Mouse (Mus musculus) neural tube, embryonic 12.5 days (tissue): ENCODE measurements at regions not wholly inside any gene's neighbourhood (a gene's known extent, or its start where the extent isn't known, plus 50 kb on each side); places are given as distances from the start of the nearest gene placed in this dataset.

Source experiments
- ATAC-seq: fragments of 200-750 bp; cut with Nextera tagmentation; 2 replicates; pipeline ENCODE4 v1.8.0; 2017; ENCODE audit warnings: low read depth, mild to moderate bottlenecking, moderate TSS enrichment, moderate library complexity; ENCODE audit not compliant: low FRiP score
- H3K27ac ChIP-seq: fragments of 300-500 bp; sonication (generic); 2 replicates; pipeline ENCODE4 v1.5.1; 2016
- H3K27me3 ChIP-seq: fragments of 300-500 bp; sonication (generic); replicated peaks from 2 replicates; pipeline ENCODE4 v1.6.1; 2016; ENCODE audit warnings: mild to moderate bottlenecking
- H3K36me3 ChIP-seq: fragments of 300-500 bp; sonication (generic); 2 replicates; pipeline ENCODE4 v1.6.1; 2016; ENCODE audit warnings: mild to moderate bottlenecking
- H3K4me1 ChIP-seq: fragments of 300-500 bp; sonication (generic); 2 replicates; pipeline ENCODE4 v1.6.1; 2016
- H3K4me2 ChIP-seq: fragments of 300-500 bp; sonication (generic); replicated peaks from 2 replicates; pipeline ENCODE4 v1.6.1; 2016; ENCODE audit warnings: mild to moderate bottlenecking
- H3K4me3 ChIP-seq: fragments of 300-500 bp; sonication (generic); 2 replicates; pipeline ENCODE4 v1.5.1; 2016
- H3K9ac ChIP-seq: fragments of 300-500 bp; sonication (generic); 2 replicates; pipeline ENCODE4 v1.6.1; 2016; ENCODE audit warnings: mild to moderate bottlenecking
- H3K9me3 ChIP-seq: fragments of 300-500 bp; sonication (generic); 2 replicates; pipeline ENCODE4 v1.6.1; 2016; ENCODE audit warnings: mild to moderate bottlenecking
- WGBS: fragments of 180-500 bp; shearing (Covaris S2); methylation state at CpG from one replicate; pipeline ENCODE4 v1.1.7; 2016; 5-methylcytosine and 5-hydroxymethylcytosine counted together

DNA sequence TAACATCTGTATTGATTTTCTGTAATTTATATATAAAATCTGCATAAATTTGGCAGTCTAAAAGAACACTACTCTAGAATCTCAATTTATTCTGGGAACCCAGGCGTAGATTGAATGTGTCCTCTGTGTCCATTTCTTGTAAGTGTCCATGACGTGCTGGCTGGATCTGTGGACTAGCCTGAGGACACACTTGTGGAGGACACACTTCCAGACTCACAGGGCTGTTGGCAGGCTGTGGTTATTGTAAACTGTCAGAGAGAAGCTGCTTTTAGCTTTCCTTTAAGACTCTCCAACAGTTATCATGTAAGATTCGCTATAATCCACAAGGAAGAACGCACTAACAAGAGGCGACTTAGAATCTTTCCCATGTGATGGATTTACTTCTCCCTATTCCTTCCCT, 200.2 kb downstream of the Wnt5a start:
- WGBS, result 91% methylated on average over 5 of the region's 5 CpGs
- Histone ChIP-seq H3K4me2 (no peak overlapping the region), H3K9me3 (no peaks in the 10 kb centered on the region), H3K9ac (no peak overlapping the region), H3K27me3 (no peaks in the 10 kb centered on the region), H3K4me1 (no peaks in the 10 kb centered on the region), H3K27ac (no peak overlapping the region), H3K4me3 (no peak overlapping the region), H3K36me3 (no peaks in the 10 kb centered on the region)
- no peak for ATAC-seq

GRCm38 (mm10) chr14:28714598-28714997, 210.0 kb downstream of the Wnt5a start:
- ATAC-seq, result no peak
- Histone ChIP-seq H3K36me3 (no peaks in the 10 kb centered on the region), H3K27ac (no peak overlapping the region), H3K27me3 (no peaks in the 10 kb centered on the region), H3K9ac (no peak overlapping the region), H3K4me3 (no peak overlapping the region), H3K9me3 (no peaks in the 10 kb centered on the region), H3K4me2 (no peak overlapping the region), H3K4me1 (no peaks in the 10 kb centered on the region)
- 71% methylated on average over 10 of the region's 10 CpGs for WGBS

GRCm38 (mm10) chr14:28720545-28720944, 216.0 kb downstream of the Wnt5a start:
- H3K27me3 ChIP-seq, result no peaks in the 10 kb centered on the region
- ATAC-seq, result no peak

DNA sequence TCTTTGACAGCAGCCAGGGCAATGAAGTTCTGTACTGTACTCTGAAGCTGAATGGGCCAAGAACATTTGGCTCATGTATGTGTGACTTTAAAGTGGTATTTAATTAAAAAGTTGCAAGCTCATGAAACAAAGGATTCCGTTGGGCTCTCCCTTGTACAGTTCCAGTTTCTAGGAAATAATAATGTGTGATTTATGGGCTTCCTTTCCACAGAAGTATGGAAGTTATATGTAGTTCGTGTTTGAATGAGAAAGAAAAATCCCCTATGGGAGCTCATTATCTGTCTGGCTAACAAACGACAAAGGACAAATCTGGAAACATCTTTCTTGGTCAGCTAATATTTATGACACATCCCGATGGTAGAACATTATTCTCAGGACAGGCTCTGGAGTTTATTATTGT, 221.1 kb downstream of the Wnt5a start:
- no peak for ATAC-seq
- no peaks in the 10 kb centered on the region for H3K27me3 ChIP-seq
- 73% methylated on average over 4 of the region's 4 CpGs for WGBS
- no peak overlapping the region for H3K27ac ChIP-seq
- no peak overlapping the region for H3K4me2 ChIP-seq
- H3K9ac ChIP-seq, result no peak overlapping the region
- H3K4me1 ChIP-seq, result no peaks in the 10 kb centered on the region
- H3K36me3 ChIP-seq, result no peaks in the 10 kb centered on the region
- no peaks in the 10 kb centered on the region for H3K9me3 ChIP-seq
- no peak overlapping the region for H3K4me3 ChIP-seq

More at GRCm38 (mm10) chr14:28720545-28720944, 216.0 kb downstream of the Wnt5a start:
- Histone ChIP-seq H3K9ac (no peak overlapping the region), H3K4me2 (no peak overlapping the region), H3K9me3 (no peaks in the 10 kb centered on the region), H3K4me3 (no peak overlapping the region), H3K27ac (no peak overlapping the region), H3K36me3 (no peaks in the 10 kb centered on the region), H3K4me1 (no peaks in the 10 kb centered on the region)
- 91% methylated on average over 3 of the region's 3 CpGs for WGBS

GRCm38 (mm10) chr14:28733496-28733895, 228.9 kb downstream of the Wnt5a start:
- no peak for ATAC-seq
- no peak overlapping the region for H3K4me3 ChIP-seq
- no peak overlapping the region for H3K27ac ChIP-seq
- H3K9me3 ChIP-seq, result no peaks in the 10 kb centered on the region
- H3K4me2 ChIP-seq, result no peak overlapping the region
- H3K4me1 ChIP-seq, result no peaks in the 10 kb centered on the region
- H3K27me3 ChIP-seq, result no peaks in the 10 kb centered on the region
- no peak overlapping the region for H3K9ac ChIP-seq
- WGBS, result 75% methylated on average over 5 of the region's 5 CpGs
- H3K36me3 ChIP-seq, result no peaks in the 10 kb centered on the region

DNA sequence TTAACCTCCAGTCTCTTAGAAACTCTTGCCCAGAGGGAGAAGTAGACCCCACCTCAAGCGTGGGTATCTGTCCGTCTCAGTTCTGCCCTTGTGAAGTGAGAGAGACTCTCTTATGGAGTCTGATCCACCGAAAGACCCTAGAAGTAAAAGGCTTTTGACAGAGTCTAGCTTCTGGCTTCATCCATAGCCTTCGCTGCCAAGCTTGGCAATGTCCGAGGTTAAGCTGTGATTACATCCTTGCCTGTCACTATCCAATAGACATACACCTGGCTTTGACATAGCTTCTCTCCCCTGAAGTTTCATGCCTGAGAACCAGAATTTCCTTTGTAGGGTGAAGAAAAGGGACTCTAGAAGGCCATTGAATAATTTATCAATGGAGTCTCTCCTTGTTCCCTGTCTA, 230.9 kb downstream of the Wnt5a start:
- Histone ChIP-seq H3K4me1 (no peaks in the 10 kb centered on the region), H3K4me2 (no peak overlapping the region), H3K9me3 (no peaks in the 10 kb centered on the region), H3K36me3 (no peaks in the 10 kb centered on the region), H3K9ac (no peak overlapping the region), H3K4me3 (no peak overlapping the region), H3K27ac (no peak overlapping the region), H3K27me3 (no peaks in the 10 kb centered on the region)
- ATAC-seq, result no peak
- 91% methylated on average over 5 of the region's 5 CpGs for WGBS

- Histone ChIP-seq H3K27me3 (no peaks in the 10 kb centered on the region), H3K4me3 (no peak overlapping the region), H3K9ac (no peak overlapping the region), H3K4me1 (no peaks in the 10 kb centered on the region), H3K27ac (no peak overlapping the region), H3K36me3 (no peaks in the 10 kb centered on the region), H3K9me3 (no peaks in the 10 kb centered on the region), H3K4me2 (no peak overlapping the region)
- ATAC-seq, result no peak
- 90% methylated on average over 1 of the region's 1 CpGs for WGBS
These were observed 235.5 kb downstream of the Wnt5a start for GRCm38 (mm10) chr14:28740076-28740475.

DNA sequence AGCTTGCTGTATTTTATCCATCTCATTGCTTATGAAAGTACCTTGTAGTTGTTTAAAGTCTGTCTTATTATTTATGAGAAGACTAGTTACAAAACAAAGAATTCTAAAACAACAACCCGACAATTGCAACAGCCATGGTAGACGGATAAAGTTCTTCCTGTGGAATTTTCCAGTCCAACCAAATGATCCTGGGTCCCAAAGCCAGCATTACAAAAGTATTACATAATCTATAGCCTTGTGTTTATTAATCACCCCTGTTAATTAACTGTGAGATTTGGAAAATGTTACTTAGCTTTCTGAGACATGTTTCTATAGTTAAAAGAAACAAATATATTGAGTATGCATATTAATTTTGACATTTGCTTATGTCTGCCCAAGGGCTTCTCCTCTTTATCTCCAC, 236.9 kb downstream of the Wnt5a start:
- Histone ChIP-seq H3K4me2 (no peak overlapping the region), H3K27me3 (no peaks in the 10 kb centered on the region), H3K4me1 (no peaks in the 10 kb centered on the region), H3K4me3 (no peak overlapping the region), H3K36me3 (no peaks in the 10 kb centered on the region), H3K9me3 (no peaks in the 10 kb centered on the region), H3K9ac (no peak overlapping the region), H3K27ac (no peak overlapping the region)
- 85% methylated on average over 2 of the region's 2 CpGs for WGBS
- no peak for ATAC-seq

GRCm38 (mm10) chr14:28743673-28744072, 239.1 kb downstream of the Wnt5a start:
- Histone ChIP-seq H3K36me3 (no peaks in the 10 kb centered on the region), H3K27me3 (no peaks in the 10 kb centered on the region), H3K27ac (no peak overlapping the region), H3K4me3 (no peak overlapping the region), H3K4me1 (no peaks in the 10 kb centered on the region), H3K4me2 (no peak overlapping the region), H3K9ac (no peak overlapping the region), H3K9me3 (no peaks in the 10 kb centered on the region)
- ATAC-seq, result no peak
- 82% methylated on average over 4 of the region's 4 CpGs for WGBS

DNA sequence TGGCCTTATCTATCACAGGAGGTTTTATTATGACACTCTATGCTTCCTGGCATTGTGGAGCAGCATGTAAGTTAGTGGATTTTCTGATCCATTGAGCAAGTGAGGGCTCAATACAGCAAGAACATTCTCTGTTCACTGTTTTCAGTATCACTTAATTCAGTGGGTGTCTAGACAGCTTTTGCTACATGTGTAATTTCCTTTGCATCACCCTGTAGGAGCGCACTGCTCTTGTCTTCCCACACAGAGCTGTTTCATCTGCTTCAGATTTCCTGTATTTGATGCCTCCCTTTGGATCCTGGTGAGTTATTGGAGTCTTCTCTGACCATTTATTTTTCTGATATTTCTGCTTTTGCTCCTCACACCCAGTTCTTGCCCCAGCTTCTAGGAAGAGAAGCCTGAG, 245.8 kb downstream of the Wnt5a start:
- Histone ChIP-seq H3K9me3 (no peaks in the 10 kb centered on the region), H3K27ac (no peak overlapping the region), H3K4me2 (no peak overlapping the region), H3K27me3 (no peaks in the 10 kb centered on the region), H3K4me1 (no peaks in the 10 kb centered on the region), H3K36me3 (no peaks in the 10 kb centered on the region), H3K9ac (no peak overlapping the region), H3K4me3 (no peak overlapping the region)
- ATAC-seq, result no peak
- WGBS, result 92% methylated on average over 1 of the region's 1 CpGs

GRCm38 (mm10) chr14:28765201-28765600, 252.8 kb upstream of the Lrtm1 start:
- H3K9me3 ChIP-seq, result no peaks in the 10 kb centered on the region
- WGBS, result 96% methylated on average over 1 of the region's 1 CpGs

DNA sequence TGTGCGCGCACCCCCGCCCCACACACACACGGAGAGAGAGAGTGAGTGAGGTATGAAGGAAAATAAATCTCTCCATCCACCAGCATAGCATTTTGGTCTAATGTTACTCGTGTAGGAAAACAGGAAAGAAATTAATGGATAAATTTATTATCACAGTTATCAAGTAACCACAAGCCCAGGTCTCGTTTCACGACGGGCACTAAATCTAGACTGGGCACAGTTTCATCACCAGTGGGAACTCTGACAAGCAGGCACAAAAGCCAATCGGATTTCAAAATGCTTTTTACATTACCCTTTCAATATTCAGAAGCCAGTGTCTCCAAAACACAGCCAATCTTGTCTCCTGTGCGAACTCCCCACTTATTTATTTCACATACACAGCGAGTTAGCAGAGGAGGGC, 244.9 kb upstream of the Lrtm1 start:
- 78% methylated on average over 11 of the region's 11 CpGs for whole genome bisulfite sequencing
- Histone ChIP-seq H3K9ac (no peak overlapping the region), H3K27me3 (no peaks in the 10 kb centered on the region), H3K9me3 (no peaks in the 10 kb centered on the region), H3K4me3 (no peak overlapping the region), H3K36me3 (no peaks in the 10 kb centered on the region), H3K4me1 (no peaks in the 10 kb centered on the region), H3K27ac (no peak overlapping the region), H3K4me2 (no peak overlapping the region)
- no peak for ATAC-seq

More at GRCm38 (mm10) chr14:28765201-28765600, 252.8 kb upstream of the Lrtm1 start:
- Histone ChIP-seq H3K27ac (no peak overlapping the region), H3K4me3 (no peak overlapping the region), H3K9ac (no peak overlapping the region), H3K27me3 (no peaks in the 10 kb centered on the region), H3K36me3 (no peaks in the 10 kb centered on the region), H3K4me2 (no peak overlapping the region), H3K4me1 (no peaks in the 10 kb centered on the region)
- no peak for ATAC-seq

- Histone ChIP-seq H3K4me3 (no peak overlapping the region), H3K9ac (no peak overlapping the region), H3K27ac (no peak overlapping the region), H3K36me3 (no peaks in the 10 kb centered on the region), H3K4me1 (no peaks in the 10 kb centered on the region), H3K27me3 (no peaks in the 10 kb centered on the region), H3K4me2 (no peak overlapping the region), H3K9me3 (no peaks in the 10 kb centered on the region)
- no peak for ATAC-seq
- 83% methylated on average over 1 of the region's 1 CpGs for WGBS
These were observed 242.3 kb upstream of the Lrtm1 start for GRCm38 (mm10) chr14:28775686-28776085.
